Mouse (Mus musculus): ENCODE results near the gene Tmem132a.

Gene Tmem132a

GRCm38 (mm10) chr19:10869886-10870527, at the start of gene Tmem132a:
Tmem132a (minus strand) TSS chr19:10869940.
- no peak for DNase-seq (ENCODE audit: low spot score)

- DNase-seq (ENCODE audit: low spot score) = no peak
Observed at GRCm38 (mm10) chr19:10918321-10918991, 48.7 kb upstream of the Tmem132a start.

GRCm38 (mm10) chr19:10916506-10916905, 46.8 kb upstream of the Tmem132a start:
- no peak for DNase-seq (ENCODE audit: low spot score)

GRCm38 (mm10) chr19:10914870-10915269, 45.1 kb upstream of the Tmem132a start:
- no peak for DNase-seq (ENCODE audit: low spot score)

GRCm38 (mm10) chr19:10914291-10914690, 44.6 kb upstream of the Tmem132a start:
- no peak for DNase-seq (ENCODE audit: low spot score)

- no peak for DNase-seq (ENCODE audit: low spot score)
Observed at GRCm38 (mm10) chr19:10909087-10909721, 39.5 kb upstream of the Tmem132a start.

GRCm38 (mm10) chr19:10907891-10908290, 38.2 kb upstream of the Tmem132a start:
- DNase-seq (ENCODE audit: low spot score) = no peak

- no peak for DNase-seq (ENCODE audit: low spot score)
Observed at GRCm38 (mm10) chr19:10905728-10906000, 35.9 kb upstream of the Tmem132a start.

GRCm38 (mm10) chr19:10904927-10905727, 35.4 kb upstream of the Tmem132a start:
- DNase-seq (ENCODE audit: low spot score) = no peak

GRCm38 (mm10) chr19:10904512-10904911, 34.8 kb upstream of the Tmem132a start:
- DNase-seq (ENCODE audit: low spot score) = no peak

GRCm38 (mm10) chr19:10901046-10901445, 31.3 kb upstream of the Tmem132a start:
- DNase-seq (ENCODE audit: low spot score) = no peak

GRCm38 (mm10) chr19:10900315-10900714, 30.6 kb upstream of the Tmem132a start:
- DNase-seq (ENCODE audit: low spot score) = no peak

- DNase-seq (ENCODE audit: low spot score) = no peak
Observed at GRCm38 (mm10) chr19:10897491-10897890, 27.8 kb upstream of the Tmem132a start.

- DNase-seq (ENCODE audit: low spot score) = no peak
Observed at GRCm38 (mm10) chr19:10896849-10897248, 27.1 kb upstream of the Tmem132a start.

- no peak for DNase-seq (ENCODE audit: low spot score)
Observed at GRCm38 (mm10) chr19:10895708-10896107, 26.0 kb upstream of the Tmem132a start.

GRCm38 (mm10) chr19:10895016-10895528, 25.3 kb upstream of the Tmem132a start, which contains the start of gene Prpf19:
Prpf19 (plus strand) TSS chr19:10895231.
- DNase-seq (ENCODE audit: low spot score) = peak; percentile 94

GRCm38 (mm10) chr19:10892201-10892600, 22.5 kb upstream of the Tmem132a start:
- DNase-seq (ENCODE audit: low spot score) = no peak

GRCm38 (mm10) chr19:10881426-10882154, 11.8 kb upstream of the Tmem132a start, which contains the start of gene Tmem109:
Tmem109 (minus strand) TSS chr19:10882001.
- peak; percentile 82 for DNase-seq (ENCODE audit: low spot score)

- no peak for DNase-seq (ENCODE audit: low spot score)
Observed at GRCm38 (mm10) chr19:10880975-10881425, 11.3 kb upstream of the Tmem132a start.

GRCm38 (mm10) chr19:10880085-10880974, 10.6 kb upstream of the Tmem132a start:
- DNase-seq (ENCODE audit: low spot score) = peak; percentile 46

Measured in spleen, adult 12 weeks (tissue).